Mouse (Mus musculus): ENCODE measurements around the gene Klf12. TPM values are rescaled to one million over a fixed set of nuclear protein-coding genes. Genes with fewer than 3 reads are reported as not detected.

Gene Klf12
- total and polyA plus RNA-seq, 3 experiments: 3.3 to 9.7 (median 8.6) TPM

DNA sequence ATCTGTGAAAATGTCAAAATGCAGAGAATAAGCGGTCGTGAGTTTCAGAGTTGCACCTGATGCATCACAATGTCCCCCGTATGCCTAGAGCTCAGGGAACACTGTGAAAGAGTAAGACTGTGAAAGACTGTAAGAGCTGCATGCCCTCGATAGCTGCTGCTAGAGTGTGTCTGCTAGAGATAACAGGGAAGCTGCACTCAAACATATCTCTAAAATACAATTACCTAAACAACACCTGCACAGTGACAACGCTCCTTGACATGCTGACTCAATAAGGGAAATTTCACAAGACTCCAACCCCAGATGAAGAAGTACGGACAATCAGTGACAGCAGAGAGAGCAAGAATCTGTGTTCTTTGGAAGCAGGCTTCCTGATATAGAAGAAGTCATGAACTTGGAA lies 37.5 kb upstream of the Klf12 start:
- H3K4me1 ChIP-seq (ENCODE audit: control insufficient read depth in 1 of 2, insufficient read depth in 2 of 2): no peaks in the 10 kb centered on the region
- no peaks in the 10 kb centered on the region for H3K36me3 ChIP-seq (replicated peaks in 1 of 2; ENCODE audit: control insufficient read depth in 1 of 2, insufficient read depth in 1 of 2, low read length in 1 of 2)
- in situ Hi-C loops (cut with MboI; ENCODE audit: low pct_ligation_motif_present, low pct_unique_long_range_greater_than_20kb, low sequenced_read_pairs) (no loop called here), dilution Hi-C loops (cut with MboI; ENCODE audit: extremely low pct_ligation_motif_present, extremely low pct_unique_long_range_greater_than_20kb, low sequenced_read_pairs) (no loop called here)
- H3K9me3 ChIP-seq (replicated peaks; ENCODE audit: low read length): no peaks in the 10 kb centered on the region
- no peak overlapping the region for H3K9ac ChIP-seq (ENCODE audit: insufficient read depth, low read depth)
- no peak overlapping the region for H3K4me2 ChIP-seq (ENCODE audit: insufficient read depth, low read depth, poor library complexity, severe bottlenecking)
- TF ChIP-seq CTCF (conservative IDR thresholded peaks at IDR 0.05 in 1 of 2, IDR thresholded peaks at IDR 0.05 in 1 of 2; ENCODE audit: low read depth in 2 of 2, low read length in 2 of 2) (no peak), ETS1 (conservative IDR thresholded peaks at IDR 0.05; ENCODE audit: low read depth, low read length) (no peak), MAZ (IDR thresholded peaks at IDR 0.05; ENCODE audit: low read depth, low read length) (no peak), TBP (conservative IDR thresholded peaks at IDR 0.05; ENCODE audit: low read depth, low read length) (no peak), SIN3A (IDR thresholded peaks at IDR 0.05; ENCODE audit: low read length) (no peak), ZMIZ1 (IDR thresholded peaks at IDR 0.05; ENCODE audit: low read depth, low read length) (no peak), CHD2 (IDR thresholded peaks at IDR 0.05; ENCODE audit: low read length) (no peak), JUND (conservative IDR thresholded peaks at IDR 0.05; ENCODE audit: low read depth, low read length) (no peak), ZC3H11A (IDR thresholded peaks at IDR 0.05; ENCODE audit: low read depth, low read length) (no peak), CHD1 (IDR thresholded peaks at IDR 0.05; ENCODE audit: low read depth, low read length) (no peak)
- no peaks in the 10 kb centered on the region for H3K79me2 ChIP-seq (replicated peaks; ENCODE audit: control insufficient read depth, extremely low read depth, insufficient read depth, poor library complexity, severe bottlenecking)
- no peak overlapping the region for H3K27ac ChIP-seq (ENCODE audit: insufficient read depth, low read depth)
- no peaks in the 10 kb centered on the region for H3K27me3 ChIP-seq (replicated peaks)
- no peak for DNase-seq (ENCODE audit: extremely low read depth)
- H3K4me3 ChIP-seq (replicated peaks in 1 of 3; ENCODE audit: low read depth in 2 of 3, low read length in 2 of 3, poor library complexity in 1 of 3): no peak overlapping the region

- H3K27ac ChIP-seq (ENCODE audit: insufficient read depth, low read depth): no peak overlapping the region
- DNase-seq (ENCODE audit: extremely low read depth): no peak
- H3K27me3 ChIP-seq (replicated peaks): no peaks in the 10 kb centered on the region
- no peak overlapping the region for H3K4me3 ChIP-seq (replicated peaks in 1 of 3; ENCODE audit: low read depth in 2 of 3, low read length in 2 of 3, poor library complexity in 1 of 3)
- H3K9me3 ChIP-seq (replicated peaks; ENCODE audit: low read length): no peaks in the 10 kb centered on the region
- H3K9ac ChIP-seq (ENCODE audit: insufficient read depth, low read depth): no peak overlapping the region
- peaks cover 0 to 2% of the 10 kb centered on the region in 2 experiments; a peak in 1 of 4 replicates for H3K4me1 ChIP-seq (ENCODE audit: control insufficient read depth in 1 of 2, insufficient read depth in 2 of 2)
- H3K4me2 ChIP-seq (ENCODE audit: insufficient read depth, low read depth, poor library complexity, severe bottlenecking): no peak overlapping the region
- TF ChIP-seq JUN (IDR thresholded peaks at IDR 0.05; ENCODE audit: insufficient read depth, low read depth, low read length): no peak
- TF ChIP-seq BHLHE40 (IDR thresholded peaks at IDR 0.05; ENCODE audit: low read depth, low read length): no peak
- no peak for TF ChIP-seq USF2 (conservative IDR thresholded peaks at IDR 0.05; ENCODE audit: low read depth, low read length)
- no peak for TF ChIP-seq USF1 (IDR thresholded peaks at IDR 0.05; ENCODE audit: low read depth, low read length)
- no peaks in the 10 kb centered on the region for H3K79me2 ChIP-seq (replicated peaks; ENCODE audit: control insufficient read depth, extremely low read depth, insufficient read depth, poor library complexity, severe bottlenecking)
- H3K36me3 ChIP-seq (replicated peaks in 1 of 2; ENCODE audit: control insufficient read depth in 1 of 2, insufficient read depth in 1 of 2, low read length in 1 of 2): no peaks in the 10 kb centered on the region
- dilution Hi-C loops (cut with MboI; ENCODE audit: extremely low pct_ligation_motif_present, extremely low pct_unique_long_range_greater_than_20kb, low sequenced_read_pairs) (no loop called here), in situ Hi-C loops (cut with MboI; ENCODE audit: low pct_ligation_motif_present, low pct_unique_long_range_greater_than_20kb, low sequenced_read_pairs) (no loop called here)
These were observed 32.3 kb upstream of the Klf12 start for GRCm38 (mm10) chr14:100316780-100317179.

GRCm38 (mm10) chr14:100314099-100314498 lies 29.6 kb upstream of the Klf12 start:
- Histone ChIP-seq H3K4me3 (replicated peaks in 1 of 3; ENCODE audit: low read depth in 2 of 3, low read length in 2 of 3, poor library complexity in 1 of 3) (no peak overlapping the region), H3K36me3 (replicated peaks in 1 of 2; ENCODE audit: control insufficient read depth in 1 of 2, insufficient read depth in 1 of 2, low read length in 1 of 2) (no peaks in the 10 kb centered on the region), H3K4me1 (ENCODE audit: control insufficient read depth in 1 of 2, insufficient read depth in 2 of 2) (peaks cover 0 to 2% of the 10 kb centered on the region in 2 experiments; a peak in 1 of 4 replicates), H3K27me3 (replicated peaks) (no peaks in the 10 kb centered on the region), H3K4me2 (ENCODE audit: insufficient read depth, low read depth, poor library complexity, severe bottlenecking) (no peak overlapping the region), H3K27ac (ENCODE audit: insufficient read depth, low read depth) (no peak overlapping the region), H3K9ac (ENCODE audit: insufficient read depth, low read depth) (no peak overlapping the region), H3K9me3 (replicated peaks; ENCODE audit: low read length) (no peaks in the 10 kb centered on the region), H3K79me2 (replicated peaks; ENCODE audit: control insufficient read depth, extremely low read depth, insufficient read depth, poor library complexity, severe bottlenecking) (no peaks in the 10 kb centered on the region)
- TF ChIP-seq SIN3A (IDR thresholded peaks at IDR 0.05; ENCODE audit: low read length) (no peak), RCOR1 (conservative IDR thresholded peaks at IDR 0.05; ENCODE audit: low read depth, low read length) (no peak), ETS1 (conservative IDR thresholded peaks at IDR 0.05; ENCODE audit: low read depth, low read length) (no peak)
- DNase-seq (ENCODE audit: extremely low read depth): no peak
- in situ Hi-C loops (cut with MboI; ENCODE audit: low pct_ligation_motif_present, low pct_unique_long_range_greater_than_20kb, low sequenced_read_pairs) (no loop called here), dilution Hi-C loops (cut with MboI; ENCODE audit: extremely low pct_ligation_motif_present, extremely low pct_unique_long_range_greater_than_20kb, low sequenced_read_pairs) (no loop called here)

Measured in CH12.LX (cell line).